Mouse (Mus musculus) stomach, postnatal 0 days (tissue): ENCODE data around the gene Rps6kc1.

Experiments
- CTCF ChIP-seq: IDR thresholded peaks from 2 replicates; pipeline ENCODE4 v1.5.1; 2016; ENCODE audit warnings: antibody characterized with exemption, low read depth, mild to moderate bottlenecking, moderate library complexity
- EP300 ChIP-seq: optimal IDR thresholded peaks from 2 replicates; pipeline ENCODE3; 2016; ENCODE audit warnings: antibody characterized with exemption

GRCm38 (mm10) chr1:190948846-190949245 lies 37.3 kb upstream of the Rps6kc1 start:
- TF ChIP-seq CTCF (no peak), EP300 (no peak)
